Mouse (Mus musculus) adrenal gland, postnatal 4 days (tissue): ENCODE results near the gene Zfp276. TPM values are rescaled to one million over a fixed set of nuclear protein-coding genes. Genes with fewer than 3 reads are reported as not detected.

Experiments used
- DNase-seq, 2 experiments: peaks; one replicate each; pipeline ENCODE4 v3.0.0; 2021 to 2022; ENCODE audit warnings: low spot score in 2 of 2, mixed read lengths in 2 of 2
- total RNA-seq, 2 experiments: library from RNA; stranded (reverse); gene quantifications; 2 replicates each; pipeline ENCODE4 v1.2.3; 2021

The Zfp276 gene
- total RNA-seq, 2 experiments from 2014 or later, result 28.3 to 30.1 TPM

DNA sequence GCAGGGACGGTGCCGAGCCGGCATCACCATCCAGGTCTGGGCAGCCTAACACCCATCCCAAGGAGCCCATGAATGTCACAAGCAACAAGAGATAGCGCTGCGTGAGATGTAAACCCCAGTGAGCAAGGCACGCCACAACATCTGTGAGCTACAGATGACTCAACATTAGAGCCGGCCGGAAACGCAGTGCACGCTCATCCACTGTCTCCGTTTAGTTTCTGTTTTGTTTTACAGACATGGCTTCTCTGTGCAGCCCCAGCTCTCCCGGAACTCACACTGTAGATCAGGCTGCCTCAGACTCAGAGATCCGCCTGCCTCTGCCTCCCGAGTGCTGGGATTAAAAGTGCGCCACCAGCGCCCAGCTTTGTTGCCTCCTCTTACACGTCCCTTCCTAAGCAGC is 33.4 kb downstream of the Zfp276 start:
- no peak for DNase-seq

DNA sequence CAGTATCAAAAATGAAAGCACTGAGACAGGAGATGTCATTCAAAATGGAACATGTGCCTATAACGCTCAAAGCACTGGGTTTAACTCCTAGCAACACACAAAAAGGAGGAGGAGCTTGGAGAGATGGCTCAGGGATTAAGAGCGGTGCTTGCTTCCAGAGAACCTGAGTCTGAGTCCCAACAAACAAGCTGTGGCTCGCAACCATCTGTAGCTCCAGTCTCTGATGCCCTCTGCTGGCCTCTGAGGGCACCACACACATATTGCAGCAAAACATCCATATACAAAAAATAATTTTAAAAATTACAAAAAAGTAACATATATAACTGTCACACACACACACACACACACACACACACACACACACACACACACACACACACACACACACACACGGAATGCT is 36.2 kb downstream of the Zfp276 start:
- no peak for DNase-seq

DNA sequence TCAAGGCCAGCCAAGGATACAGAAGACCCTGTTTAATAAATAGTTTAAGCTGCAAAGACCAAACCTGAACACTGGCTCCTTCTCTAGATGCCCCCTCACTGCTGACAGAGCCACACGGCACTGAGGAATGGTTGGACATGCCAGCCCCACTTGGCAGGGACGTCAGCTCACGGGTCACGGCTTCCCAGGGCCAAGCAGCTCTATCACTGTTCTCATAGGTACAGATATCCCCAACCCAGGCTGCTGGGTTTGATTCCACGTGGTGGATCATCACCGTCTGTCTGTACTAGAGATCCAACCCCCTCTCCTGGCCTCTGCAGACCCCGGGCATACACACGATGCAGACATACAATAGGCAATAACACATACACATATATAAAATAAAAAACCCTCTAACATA is 36.7 kb downstream of the Zfp276 start:
- DNase-seq, result no peak

DNA sequence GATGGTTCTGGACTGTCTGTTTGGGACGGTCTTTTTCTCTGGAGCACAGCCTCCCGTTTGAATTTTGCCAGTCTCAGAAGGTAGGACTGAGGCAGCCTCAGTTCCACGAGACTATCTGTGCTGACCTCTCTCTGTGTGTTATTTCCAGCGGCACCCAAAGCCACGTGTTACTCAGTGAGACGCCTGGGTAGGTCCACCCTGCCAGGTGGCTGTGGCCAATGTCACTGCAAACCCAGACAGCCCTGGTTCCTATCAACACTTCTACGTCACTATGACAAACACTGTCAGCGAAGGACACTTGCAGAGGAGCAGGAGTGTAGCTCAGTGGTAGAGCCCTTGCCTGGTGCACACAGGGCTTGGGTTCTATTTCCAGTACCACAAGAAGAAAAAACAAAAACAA is 37.7 kb downstream of the Zfp276 start:
- DNase-seq, result no peak

DNA sequence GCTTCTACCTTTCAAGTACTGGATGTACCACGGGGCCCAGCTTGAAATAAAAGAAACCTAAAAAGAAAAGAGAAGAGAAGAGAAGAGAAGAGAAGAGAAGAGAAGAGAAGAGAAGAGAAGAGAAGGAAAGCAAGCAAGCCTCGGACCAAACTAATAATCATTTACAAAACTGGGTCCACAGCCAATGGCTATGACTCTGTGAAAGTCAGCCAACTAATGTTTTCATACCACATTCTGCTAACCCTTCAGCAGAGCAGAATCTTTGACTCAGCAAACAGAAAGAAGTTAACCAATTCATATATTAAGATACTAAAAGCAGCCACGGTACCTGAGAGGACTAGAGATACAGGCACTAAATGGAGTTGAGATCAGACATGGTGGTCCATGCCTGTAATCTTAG is 38.3 kb downstream of the Zfp276 start:
- DNase-seq, result no peak

DNA sequence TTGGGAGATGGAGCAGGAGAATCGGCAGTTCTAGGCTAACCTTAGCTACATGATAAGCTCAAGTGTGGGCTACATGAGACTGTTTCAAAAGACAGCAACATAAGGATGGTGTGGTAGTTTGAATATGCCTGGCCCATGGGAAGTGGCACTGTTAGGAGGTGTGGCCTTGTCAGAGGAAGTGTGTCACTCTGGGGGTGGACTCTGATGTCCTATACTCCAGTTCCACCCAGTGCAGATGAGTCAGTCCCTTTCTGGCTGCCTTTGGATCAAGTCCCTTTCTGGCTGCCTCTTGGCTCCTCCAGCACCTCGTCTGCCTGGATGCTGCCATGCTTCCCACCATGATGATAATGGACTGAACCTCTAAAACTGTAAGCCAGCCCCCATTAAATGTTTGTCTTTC is 38.8 kb downstream of the Zfp276 start:
- DNase-seq, result no peak

DNA sequence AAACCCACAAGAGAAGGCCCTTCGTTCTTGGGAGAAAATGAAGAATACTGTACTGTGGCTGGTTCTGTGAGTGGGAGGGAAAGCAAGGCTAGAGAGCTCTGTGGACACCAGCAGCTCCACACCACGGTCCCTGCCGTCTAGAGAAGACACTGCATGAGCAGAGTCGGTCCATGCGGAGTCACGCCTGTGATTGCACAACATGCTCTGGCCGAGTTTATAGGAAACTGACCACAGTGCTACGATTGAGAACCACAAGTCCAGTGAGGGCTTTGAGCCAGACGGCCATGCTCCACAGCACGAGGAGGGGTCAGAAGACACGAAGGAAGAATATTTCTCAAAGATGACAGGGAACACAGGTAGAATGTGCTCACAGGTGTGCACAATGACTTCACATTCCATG is 44.3 kb downstream of the Zfp276 start:
- DNase-seq, result no peak

DNA sequence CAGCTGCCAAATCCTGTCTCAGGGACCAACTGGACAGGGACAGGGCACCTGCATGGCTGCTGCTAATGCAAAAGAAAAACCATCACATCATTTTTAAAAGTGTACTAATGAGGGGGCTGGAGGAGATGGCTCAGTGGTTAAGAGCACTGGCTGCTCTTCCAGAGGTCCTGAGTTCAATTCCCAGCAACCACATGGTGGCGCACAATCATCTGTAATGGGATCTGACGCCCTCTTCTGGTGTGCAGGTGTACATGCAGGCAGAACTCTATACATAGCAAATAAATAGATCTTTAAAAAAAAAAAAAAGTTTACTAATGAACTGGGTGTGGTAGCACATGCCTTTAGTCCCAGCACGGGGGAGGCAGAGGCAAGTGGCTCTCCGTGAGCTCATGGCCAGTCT is 54.7 kb downstream of the Zfp276 start:
- DNase-seq, result no peak

DNA sequence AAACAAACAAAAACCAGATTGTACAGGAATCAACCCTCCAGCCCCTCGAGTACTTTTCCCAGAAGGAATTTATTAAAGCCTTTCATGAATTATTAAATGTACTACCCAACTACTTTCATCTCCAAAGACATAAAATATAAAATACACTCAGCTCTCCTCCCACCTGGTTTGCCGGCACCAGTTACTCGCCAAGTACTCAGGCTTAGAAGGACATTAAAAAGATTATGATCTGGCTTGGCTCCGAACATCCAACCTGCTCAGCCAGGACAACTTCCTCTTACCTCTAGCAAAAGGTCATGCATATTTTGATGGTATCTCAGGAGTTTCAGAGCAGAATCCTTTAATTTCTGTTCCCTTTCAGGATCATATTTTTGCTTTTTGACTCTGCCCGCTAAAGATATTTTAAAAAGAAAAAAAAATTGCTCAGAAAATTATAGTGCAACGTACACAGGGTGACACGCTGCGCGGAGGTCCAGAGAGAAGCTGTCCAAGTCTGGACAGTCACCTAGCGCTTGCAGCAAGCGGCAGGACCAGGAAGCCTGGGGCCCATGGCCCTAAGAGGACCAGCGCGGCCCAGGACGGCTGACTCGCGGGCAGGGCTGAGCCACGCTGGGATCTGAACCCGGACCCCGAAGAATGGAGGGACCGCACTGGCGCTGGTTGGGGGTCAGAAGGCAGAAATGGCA is 63.9 kb downstream of the Zfp276 start:
- no peak for DNase-seq

DNA sequence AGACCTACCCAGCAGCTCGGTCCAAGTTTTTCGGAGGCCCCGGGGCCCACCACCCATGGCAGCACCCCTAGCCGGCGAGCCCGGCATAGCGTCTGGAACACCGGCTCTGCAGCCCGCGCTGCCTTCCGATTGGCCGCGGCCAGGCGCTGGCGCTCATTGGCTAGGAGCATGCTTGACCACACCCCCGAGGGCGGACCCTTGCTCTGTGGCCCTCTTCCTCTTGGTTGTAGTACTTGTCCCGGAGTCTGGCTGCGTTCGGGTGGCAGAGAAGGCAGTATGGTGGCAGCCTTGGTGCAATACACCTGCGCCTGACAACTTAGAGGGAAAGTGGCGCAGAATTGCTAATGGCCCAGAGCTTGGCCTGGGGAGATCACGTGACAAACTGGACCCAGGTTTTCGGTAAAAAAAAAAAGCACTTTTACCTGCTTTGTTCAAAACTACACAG is 64.5 kb downstream of the Zfp276 start, which contains the start of gene Fanca:
TSS of gene Fanca (minus strand) at position 110 of the 445 bp plus-strand sequence.
- peak; percentile 85 to 87 for DNase-seq

Other genes with a start within 250 kb of the Zfp276 start
- gene Ankrd11, start 211.9 kb upstream of the Zfp276 start, total RNA-seq, result 100 to 1,000 TPM; 132 TPM
- gene Spg7, start 191.3 kb upstream of the Zfp276 start, total RNA-seq, result 10 to 100 TPM; 67.6 to 72.6 TPM
- 100 to 1,000 TPM; 895 to 902 TPM for gene Rpl13, start 151.8 kb upstream of the Zfp276 start, total RNA-seq
- gene Cpne7, start 136.8 kb upstream of the Zfp276 start, total RNA-seq, result 1 to 10 TPM; 6.3 to 7.3 TPM
- gene Sult5a1, start 95.9 kb upstream of the Zfp276 start, total RNA-seq, result 10 to 100 TPM; 14.6 to 16.6 TPM
- 10 to 100 TPM; 16.8 to 29.2 TPM for gene Dpep1, start 68.0 kb upstream of the Zfp276 start, total RNA-seq
- gene Chmp1a, start 41.4 kb upstream of the Zfp276 start, total RNA-seq, result 100 to 1,000 TPM in 1 of 2 experiments, 10 to 100 TPM in 1; 97.3 to 105 TPM
- 1 to 10 TPM; 4.0 to 4.5 TPM for gene Spata33, start 41.4 kb upstream of the Zfp276 start, total RNA-seq
- 10 to 100 TPM; 79.6 to 82.6 TPM for gene Cdk10, start 29.4 kb upstream of the Zfp276 start, total RNA-seq
- 10 to 100 TPM; 11.6 to 11.9 TPM for gene Spata2l, start 18.0 kb upstream of the Zfp276 start, total RNA-seq
- 10 to 100 TPM; 33.8 to 46.6 TPM for gene Vps9d1, start 153 bp downstream of the Zfp276 start, total RNA-seq
- 10 to 100 TPM; 18.8 to 24.0 TPM for gene Fanca, start 64.4 kb downstream of the Zfp276 start, total RNA-seq
- gene Spire2, start 78.5 kb downstream of the Zfp276 start, total RNA-seq, result 1 to 10 TPM; 3.6 to 4.0 TPM
- 100 to 1,000 TPM; 221 to 224 TPM for gene Tcf25, start 119.6 kb downstream of the Zfp276 start, total RNA-seq
- gene Mc1r, start 152.9 kb downstream of the Zfp276 start, total RNA-seq, result under 1 TPM in 1 of 2 experiments, not detected in 1; 0.14 TPM
- gene Tubb3, start 157.2 kb downstream of the Zfp276 start, total RNA-seq, result 100 to 1,000 TPM in 1 of 2 experiments, 10 to 100 TPM in 1; 59.5 to 102 TPM
- gene Def8, start 169.3 kb downstream of the Zfp276 start, total RNA-seq, result 10 to 100 TPM; 40.2 to 40.5 TPM
- 10 to 100 TPM; 59.9 to 61.8 TPM for gene Afg3l1, start 223.7 kb downstream of the Zfp276 start, total RNA-seq